Mouse (Mus musculus) fat pad, adult 2 months (tissue): ENCODE data around the gene Dnajc6.

Experiments
- DNase-seq: peaks from one replicate; pipeline ENCODE4 v3.0.0-alpha.2; 2011; ENCODE audit warnings: low read depth, low spot score; ENCODE audit errors: extremely low read depth

Dnajc6 gene

GRCm38 (mm10) chr4:101506372-101506771 lies 9.9 kb downstream of the Dnajc6 start:
- no peak for DNase-seq

- DNase-seq = no peak
Measured at GRCm38 (mm10) chr4:101507571-101508422, 11.3 kb downstream of the Dnajc6 start.

GRCm38 (mm10) chr4:101508431-101508830 lies 12.0 kb downstream of the Dnajc6 start:
- DNase-seq = no peak

GRCm38 (mm10) chr4:101508851-101509577 lies 12.6 kb downstream of the Dnajc6 start:
- no peak for DNase-seq

- DNase-seq = no peak
Measured at GRCm38 (mm10) chr4:101510111-101510903, 13.9 kb downstream of the Dnajc6 start.

GRCm38 (mm10) chr4:101510904-101511210 lies 14.4 kb downstream of the Dnajc6 start:
- DNase-seq = no peak

- DNase-seq = no peak
Measured at GRCm38 (mm10) chr4:101511768-101512521, 15.5 kb downstream of the Dnajc6 start.

- no peak for DNase-seq
Measured at GRCm38 (mm10) chr4:101513251-101513650, 16.8 kb downstream of the Dnajc6 start.

GRCm38 (mm10) chr4:101515853-101516252 lies 19.4 kb downstream of the Dnajc6 start:
- DNase-seq = no peak

GRCm38 (mm10) chr4:101516434-101517168 lies 20.2 kb downstream of the Dnajc6 start:
- DNase-seq = no peak

GRCm38 (mm10) chr4:101531901-101532300 lies 35.5 kb downstream of the Dnajc6 start:
- DNase-seq = no peak

GRCm38 (mm10) chr4:101540516-101540915 lies 44.1 kb downstream of the Dnajc6 start:
- DNase-seq = no peak

- DNase-seq = no peak
Measured at GRCm38 (mm10) chr4:101549958-101550591, 53.6 kb downstream of the Dnajc6 start.

- no peak for DNase-seq
Measured at GRCm38 (mm10) chr4:101550671-101551161, 54.3 kb downstream of the Dnajc6 start.

- no peak for DNase-seq
Measured at GRCm38 (mm10) chr4:101551425-101551824, 55.0 kb downstream of the Dnajc6 start.

- no peak for DNase-seq
Measured at GRCm38 (mm10) chr4:101552372-101552771, 55.9 kb downstream of the Dnajc6 start.

GRCm38 (mm10) chr4:101555016-101555415 lies 58.6 kb downstream of the Dnajc6 start:
- no peak for DNase-seq

- DNase-seq = no peak
Measured at GRCm38 (mm10) chr4:101560137-101560536, 63.7 kb downstream of the Dnajc6 start.

- DNase-seq = no peak
Measured at GRCm38 (mm10) chr4:101562836-101563235, 66.4 kb downstream of the Dnajc6 start.
